Mouse (Mus musculus) thymus, adult 18-20 months (tissue): ENCODE data around the gene Fcrl6.
A peak's percentile ranks its signal among the peaks of the same experiment; 100 is the strongest.

Experiments used
- DNase-seq, 2 experiments: peaks; one replicate each; pipeline ENCODE4 v3.0.0; 2022; ENCODE audit warnings: mixed read lengths in 2 of 2

Fcrl6 gene

DNA sequence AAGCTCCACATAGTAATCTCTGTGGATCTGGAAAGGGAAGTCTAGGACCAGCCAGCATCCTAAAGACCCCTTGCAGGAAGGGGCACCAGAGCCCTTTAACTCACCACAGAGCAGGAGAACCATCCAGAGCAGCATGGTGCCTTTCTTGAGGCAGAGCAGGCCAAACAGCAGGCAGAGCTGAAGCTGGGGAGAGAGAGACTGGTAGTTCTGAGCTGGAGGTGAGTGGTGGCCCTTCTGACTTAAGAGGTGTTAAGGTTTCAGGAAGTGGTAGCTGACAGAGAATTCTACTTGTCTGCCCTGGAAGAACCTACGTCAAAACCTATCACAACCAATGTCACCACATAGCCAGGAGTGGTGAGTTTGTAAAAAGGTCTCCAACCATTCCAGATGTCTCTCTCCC lies at the start of gene Fcrl6:
Gene Fcrl6 (minus strand): TSS at position 226 of the 400 bp plus-strand sequence.
- DNase-seq: no peak

DNA sequence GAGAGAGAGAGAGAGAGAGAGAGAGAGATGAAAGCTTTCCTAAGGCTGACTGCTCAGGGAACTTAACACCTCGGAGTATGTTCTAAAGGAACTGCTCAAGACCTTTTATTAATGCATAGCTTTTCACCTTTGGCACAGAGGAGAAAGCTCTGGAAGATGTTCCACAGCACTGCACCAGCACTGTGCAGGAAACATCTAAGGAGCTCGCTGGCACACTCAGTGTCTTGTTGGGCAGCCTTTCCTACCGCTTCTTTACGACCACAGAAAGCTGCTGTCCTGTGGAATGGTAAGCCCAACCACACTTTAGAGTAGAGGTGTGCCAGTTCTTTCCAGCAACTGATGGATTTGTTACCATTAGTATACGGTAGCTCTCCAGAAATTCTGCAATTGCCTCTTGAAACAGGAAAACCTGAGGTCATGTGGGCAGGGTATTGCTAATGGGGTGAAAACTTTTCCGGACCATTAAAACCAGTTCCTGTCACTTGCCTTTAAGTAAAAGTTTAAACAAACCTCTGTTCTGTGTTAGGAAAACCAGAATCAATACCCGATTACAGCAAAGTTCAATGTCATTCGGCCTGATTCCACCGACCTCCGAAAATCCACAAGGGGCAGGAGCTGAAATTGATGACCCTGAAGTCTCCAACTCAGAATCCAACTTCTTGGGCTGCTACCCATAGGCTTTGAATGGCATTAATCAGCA lies 49.1 kb upstream of the Fcrl6 start:
- DNase-seq: no peak

DNA sequence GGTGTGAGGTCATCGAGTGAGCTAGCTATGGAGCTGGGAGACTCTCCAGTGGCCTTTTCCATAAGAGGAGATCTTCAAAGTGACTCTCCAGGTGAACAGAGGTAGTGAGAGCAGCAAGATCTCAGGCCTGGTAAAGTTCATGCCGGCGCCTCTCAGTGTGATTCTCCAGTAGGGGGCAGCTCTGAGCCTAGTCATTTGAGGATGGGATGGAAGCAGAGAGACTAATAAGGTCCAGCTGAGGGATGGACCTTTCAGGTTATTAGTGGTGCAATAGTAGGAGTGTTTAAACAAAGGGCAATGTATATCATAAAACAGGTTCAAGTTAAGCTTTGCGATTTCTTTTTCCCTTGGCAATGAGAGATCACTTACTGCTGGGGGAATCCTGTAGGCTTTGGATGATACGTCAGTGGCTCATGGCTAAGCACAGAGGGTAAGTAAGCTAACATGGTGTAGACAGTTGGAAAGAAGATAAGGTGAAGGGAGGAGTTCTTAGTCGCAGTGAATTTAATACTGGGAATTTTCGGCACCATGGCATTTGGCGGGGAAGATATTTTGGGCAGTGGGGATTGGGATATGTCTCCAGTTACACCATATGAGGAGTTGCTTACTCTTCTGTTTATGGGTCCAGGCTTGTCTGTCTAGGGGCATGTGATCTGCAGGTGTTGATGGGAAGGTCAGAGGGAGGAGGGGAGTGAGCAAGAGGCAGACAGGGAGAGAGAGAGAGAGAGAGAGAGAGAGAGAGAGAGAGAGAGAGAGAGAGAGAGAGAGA lies 48.4 kb upstream of the Fcrl6 start:
- DNase-seq: no peak

DNA sequence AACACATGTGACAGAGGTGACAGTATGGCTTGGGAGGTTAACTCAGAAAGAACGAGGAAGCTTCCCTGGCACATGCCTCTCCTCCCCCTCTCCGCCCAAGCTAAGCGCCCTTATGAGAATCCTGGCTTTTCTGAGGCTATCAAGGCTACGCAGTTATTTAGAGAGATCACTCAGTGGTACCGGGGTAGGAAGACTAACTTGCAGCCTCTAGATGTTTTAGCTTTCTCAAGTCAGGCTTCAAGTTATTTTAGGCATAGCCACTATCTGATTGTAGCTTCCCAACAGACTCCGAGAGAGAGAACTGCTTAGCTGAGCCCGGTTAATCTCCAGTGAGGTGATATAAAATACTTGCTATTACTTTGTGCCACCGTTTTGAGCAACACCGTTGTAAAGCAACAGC lies 47.0 kb upstream of the Fcrl6 start:
- DNase-seq: no peak

DNA sequence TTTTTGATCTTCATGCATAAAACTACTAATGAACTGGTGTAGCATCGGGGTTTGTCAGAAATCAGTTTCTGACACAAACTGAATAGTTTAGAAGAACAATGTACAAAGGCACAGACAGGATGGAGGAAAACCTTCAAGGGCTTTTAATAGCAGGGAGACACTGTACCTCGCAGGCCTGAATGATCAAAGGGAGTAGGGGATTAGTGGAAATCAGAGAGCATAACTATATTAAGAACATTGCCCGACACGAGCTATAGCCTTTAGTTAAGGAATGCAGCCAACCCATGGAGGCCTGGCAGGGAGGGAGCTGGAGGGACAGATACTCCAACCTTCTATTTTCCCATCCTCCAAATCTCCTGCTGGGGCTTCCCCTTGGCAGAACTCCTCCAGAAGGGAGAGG lies 44.9 kb upstream of the Fcrl6 start:
- no peak for DNase-seq

DNA sequence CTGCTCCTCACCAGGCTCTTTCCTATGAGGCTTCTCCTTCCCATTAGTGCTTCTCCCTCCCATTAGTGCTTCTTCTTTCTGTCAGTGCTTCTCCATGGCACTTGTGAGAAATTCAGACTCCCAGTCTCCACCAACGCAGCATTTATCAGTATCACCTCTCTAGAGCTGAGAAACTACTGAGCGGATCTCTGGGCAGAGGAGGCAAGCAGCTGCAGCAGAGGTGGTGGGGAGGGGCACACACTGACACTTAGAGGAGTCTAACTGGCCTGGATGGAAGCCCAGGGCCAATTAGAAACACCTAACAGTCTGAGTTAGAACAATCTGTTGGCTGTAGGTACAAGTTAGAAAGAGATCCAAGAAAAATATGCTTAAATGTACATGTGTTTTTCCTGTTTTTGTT lies 36.4 kb upstream of the Fcrl6 start:
- no peak for DNase-seq

DNA sequence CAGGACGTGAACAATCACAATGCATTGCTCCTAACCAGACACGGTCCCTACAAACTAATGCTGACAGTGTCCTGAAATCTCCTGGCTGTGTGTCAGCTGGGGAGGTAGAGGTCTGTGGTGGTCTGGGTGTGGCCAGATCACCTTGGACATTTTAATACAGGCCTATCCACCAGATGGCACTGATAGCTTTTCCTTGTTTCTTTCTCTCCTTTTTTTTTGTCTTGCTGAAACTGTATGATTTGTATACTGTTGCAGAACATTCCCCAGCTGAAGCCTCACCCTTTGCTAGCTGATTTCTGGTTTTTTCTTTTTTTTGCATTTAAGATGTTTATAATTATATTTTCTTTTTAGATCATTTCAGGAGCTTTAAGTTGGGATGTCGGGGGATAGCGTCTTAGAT lies 35.5 kb upstream of the Fcrl6 start:
- DNase-seq: no peak

DNA sequence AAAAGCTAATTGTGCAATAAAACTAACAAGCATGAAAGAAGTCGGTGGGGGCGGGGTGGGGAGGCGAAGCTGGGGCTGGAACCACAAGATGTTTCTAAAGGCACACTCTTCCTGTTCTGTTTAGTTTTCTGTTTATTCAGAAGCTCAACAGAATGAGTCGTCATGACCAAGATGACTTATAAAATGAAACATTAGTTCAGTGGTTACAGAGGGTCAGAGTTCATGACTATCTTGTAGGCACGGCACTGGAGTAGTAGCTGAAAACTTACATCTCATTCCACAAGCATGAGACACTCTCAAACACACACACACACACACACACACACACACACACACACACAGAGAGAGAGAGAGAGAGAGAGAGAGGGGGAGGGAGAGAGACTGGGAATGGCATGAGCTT lies 33.9 kb upstream of the Fcrl6 start:
- no peak for DNase-seq

DNA sequence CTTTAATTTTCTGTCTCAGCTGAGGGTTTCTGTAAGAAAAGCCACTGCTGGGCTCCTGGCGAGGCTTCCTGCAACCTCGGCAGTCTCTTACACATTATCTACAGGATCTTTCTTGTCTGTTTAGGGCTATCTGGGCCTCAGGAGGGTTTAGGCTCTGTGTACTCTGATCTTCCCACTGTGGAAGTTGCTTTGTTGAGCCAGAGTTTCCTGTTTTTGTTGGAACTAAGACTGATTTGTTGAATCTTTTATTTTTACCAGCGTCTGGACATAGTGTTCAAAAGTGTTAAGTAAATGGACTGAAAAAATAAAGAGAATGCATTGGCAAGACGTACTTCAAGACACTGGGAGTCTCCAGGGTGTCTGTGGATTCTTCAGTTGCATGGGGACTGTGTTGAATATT lies 32.9 kb upstream of the Fcrl6 start:
- DNase-seq: no peak

DNA sequence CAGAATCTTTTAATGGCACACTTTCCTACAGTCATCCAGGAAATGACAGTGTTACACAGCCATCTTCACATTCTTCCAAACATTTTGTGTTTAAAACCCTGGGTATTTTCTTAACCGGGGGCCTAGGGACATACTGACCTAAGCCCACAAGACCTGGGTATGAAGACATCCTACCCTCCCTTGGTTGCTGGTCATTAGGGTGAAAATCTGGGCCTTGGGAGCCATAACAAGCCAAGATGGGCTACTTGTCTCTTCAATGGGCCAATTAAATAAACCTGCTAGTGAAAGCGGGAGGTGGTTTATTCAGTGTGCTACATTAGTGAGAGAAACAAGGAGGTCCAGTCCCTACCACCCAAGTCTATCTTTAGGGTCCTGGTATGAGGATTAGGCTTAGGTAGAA lies 31.8 kb upstream of the Fcrl6 start:
- no peak for DNase-seq

DNA sequence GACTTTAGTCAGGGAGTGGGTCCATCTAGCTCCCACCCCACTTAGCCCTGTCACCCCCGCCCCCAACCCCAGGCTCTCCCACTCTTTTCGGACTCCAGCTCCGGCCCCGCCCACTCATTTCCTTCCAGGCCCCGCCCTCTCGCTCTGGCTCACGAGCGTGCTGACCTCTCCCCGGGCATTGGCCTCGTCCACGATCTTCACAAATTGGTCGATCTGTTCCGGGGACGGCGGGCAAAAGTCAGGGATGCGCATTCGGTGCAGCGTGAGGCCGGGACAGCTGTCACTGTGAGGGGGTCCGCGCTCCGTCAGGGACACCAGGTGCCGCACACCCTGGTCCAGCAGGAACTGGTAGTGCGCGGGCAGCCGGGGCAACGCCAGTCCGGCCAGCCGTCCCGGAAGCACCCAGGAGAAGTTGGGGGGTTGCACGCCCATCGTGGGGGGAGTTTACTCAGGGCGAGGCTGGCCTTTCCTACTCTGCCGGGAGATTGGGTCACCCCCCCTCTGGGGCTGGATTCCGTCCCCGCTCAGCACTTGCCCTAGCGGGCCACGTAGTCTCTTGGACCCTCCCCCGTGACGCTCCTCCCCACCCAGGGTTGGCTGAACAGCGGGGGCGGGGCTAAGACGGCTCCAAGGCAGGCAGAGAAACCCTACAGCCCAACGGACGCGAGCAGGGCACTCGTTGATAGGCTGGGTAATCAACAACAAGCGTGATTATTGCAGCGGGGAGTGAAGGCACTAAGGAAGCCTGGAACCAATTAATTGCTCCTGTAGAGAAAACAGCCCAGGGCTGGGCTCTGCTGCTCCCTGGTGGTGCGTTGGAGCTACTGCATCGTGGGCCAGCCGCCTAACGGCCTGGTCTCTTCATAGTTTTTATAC lies 30.3 kb upstream of the Fcrl6 start, which contains the start of gene Dusp23:
Gene Dusp23 (minus strand): TSS at position 512 of the 876 bp plus-strand sequence.
- peak; percentile 87 to 93 for DNase-seq

DNA sequence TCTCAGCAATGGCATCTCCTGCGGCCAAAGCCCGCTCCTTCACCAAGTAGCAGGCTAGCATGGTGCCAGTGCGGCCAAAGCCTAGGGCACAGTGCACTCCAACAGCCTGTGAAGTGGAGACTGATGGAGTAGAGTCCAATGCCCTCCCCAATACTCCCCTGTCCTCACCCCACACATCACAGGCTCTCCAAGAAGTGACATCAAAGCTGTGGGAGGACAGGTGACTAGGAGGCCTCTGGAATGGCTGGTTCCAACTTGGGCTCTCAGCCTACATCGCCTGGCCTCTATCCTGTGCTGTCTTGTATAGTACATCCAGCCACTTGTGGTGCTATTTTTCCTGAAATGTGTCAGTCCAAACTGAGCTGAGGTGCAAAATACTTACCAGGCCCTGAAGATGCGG lies 29.4 kb upstream of the Fcrl6 start:
- no peak for DNase-seq

DNA sequence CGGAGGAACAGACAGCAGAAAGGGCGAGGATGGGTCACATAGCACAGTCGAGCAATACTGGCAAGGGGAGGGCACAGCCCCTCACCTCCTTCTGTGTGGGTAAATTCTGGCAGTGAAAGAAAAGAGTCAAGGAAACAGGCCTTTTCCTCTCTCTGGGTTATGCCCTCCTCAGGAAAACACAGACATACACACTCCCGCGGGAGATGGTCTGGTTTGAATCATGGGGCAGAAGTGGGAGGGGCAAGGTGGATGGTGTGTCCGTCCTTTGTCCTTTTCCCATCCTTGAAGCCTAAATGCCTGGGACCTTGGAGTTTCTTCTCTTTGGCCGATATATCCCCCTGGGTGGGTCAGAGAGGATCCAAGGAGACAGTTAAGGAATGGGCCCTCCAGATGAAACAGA lies 27.5 kb upstream of the Fcrl6 start:
- no peak for DNase-seq

DNA sequence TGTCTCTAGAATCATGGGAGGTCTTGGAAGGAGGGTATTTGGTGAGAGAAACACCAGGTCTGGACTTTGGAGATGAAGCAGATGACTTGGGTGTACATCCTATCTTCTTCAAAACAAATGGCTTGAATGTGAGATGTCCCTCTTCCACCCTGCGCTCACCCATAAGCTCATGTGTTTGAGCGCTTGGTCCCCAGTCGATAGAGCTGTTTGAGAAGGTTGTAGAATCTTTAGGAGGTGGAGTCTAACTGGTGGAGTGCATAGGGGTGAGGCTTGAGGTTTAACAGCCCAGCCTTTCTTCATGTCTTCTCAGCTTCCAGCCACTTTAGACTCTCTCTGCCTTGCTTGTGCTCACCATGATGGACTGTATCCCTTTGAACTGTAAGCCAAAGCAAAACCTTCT lies 24.0 kb upstream of the Fcrl6 start:
- no peak for DNase-seq

DNA sequence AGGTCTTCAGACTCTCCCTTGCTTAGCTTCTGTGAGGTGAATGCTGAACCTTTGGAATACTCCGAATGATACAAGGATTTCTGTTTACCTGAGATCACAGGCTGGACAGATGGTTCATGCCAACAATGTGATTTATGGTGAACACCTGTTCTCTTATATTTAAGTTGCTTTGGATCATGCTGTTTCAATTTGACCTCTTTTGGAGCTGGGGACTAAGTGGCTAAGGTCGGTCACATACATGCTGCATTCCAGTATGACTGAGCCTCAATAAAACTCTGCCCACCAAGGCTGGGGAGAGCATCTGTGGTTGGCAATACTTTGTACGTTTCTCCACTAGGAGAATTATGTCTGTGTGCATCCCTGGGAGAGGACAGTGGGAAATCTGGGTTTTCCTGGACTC lies 21.7 kb upstream of the Fcrl6 start:
- DNase-seq: no peak

DNA sequence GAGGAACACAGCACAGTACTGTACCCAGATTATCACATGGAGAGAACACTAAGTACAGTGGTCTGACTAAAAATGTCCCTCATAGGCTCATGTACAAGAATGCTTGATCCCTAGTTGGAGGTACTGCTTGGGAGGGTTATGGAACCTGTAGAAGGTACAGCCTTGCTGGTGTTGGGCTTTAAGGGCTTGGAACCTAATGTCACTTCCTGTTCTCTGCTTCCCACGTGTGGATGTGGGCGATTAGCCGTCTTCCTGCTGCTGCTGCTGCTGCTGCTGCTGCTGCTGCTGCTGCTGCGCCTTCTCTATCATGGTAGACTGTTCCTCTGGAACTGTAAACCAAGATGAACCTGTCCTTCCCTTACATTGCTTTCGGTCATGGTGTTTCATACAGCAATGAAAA lies 21.2 kb upstream of the Fcrl6 start:
- no peak for DNase-seq

DNA sequence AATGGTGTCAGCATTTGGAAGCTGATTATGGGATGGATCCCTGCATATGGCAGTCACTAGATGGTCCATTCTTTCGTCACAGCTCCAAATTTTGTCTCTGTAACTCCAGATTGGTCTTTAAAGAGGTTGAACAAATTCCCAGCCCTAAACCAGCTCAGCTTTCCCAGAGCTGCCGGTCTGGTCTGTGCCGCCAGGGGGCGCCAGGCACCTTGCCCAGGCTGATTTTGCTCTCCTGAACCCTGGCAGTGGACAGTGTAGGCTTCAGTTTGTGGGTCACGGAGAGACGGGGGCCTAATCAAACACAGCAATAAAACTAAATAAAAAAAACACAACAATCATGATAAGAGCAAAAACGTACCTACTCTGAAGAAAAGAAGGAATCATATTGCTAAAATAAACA lies 16.9 kb upstream of the Fcrl6 start:
- peak in 1 of 2 experiments; percentile 21 for DNase-seq

DNA sequence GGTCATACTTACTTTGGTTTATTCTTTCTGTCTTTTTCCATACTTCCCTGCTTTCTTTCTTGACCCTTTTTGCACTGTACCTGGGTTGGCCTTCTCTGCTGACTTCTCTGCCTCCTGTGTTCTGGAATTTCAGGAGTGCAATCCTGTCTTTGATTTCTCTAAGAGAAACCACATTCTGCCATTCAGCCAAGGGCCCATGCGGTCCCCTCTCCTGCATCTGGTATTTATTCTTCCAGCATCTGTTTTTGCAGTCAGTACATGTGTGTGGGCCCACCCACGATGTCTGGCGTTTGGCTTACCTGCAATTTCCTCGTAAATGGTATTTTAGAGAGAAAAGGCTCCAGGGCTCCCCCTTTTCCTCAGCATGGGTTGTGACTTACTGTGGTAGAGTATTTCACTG lies 15.8 kb upstream of the Fcrl6 start:
- no peak for DNase-seq

DNA sequence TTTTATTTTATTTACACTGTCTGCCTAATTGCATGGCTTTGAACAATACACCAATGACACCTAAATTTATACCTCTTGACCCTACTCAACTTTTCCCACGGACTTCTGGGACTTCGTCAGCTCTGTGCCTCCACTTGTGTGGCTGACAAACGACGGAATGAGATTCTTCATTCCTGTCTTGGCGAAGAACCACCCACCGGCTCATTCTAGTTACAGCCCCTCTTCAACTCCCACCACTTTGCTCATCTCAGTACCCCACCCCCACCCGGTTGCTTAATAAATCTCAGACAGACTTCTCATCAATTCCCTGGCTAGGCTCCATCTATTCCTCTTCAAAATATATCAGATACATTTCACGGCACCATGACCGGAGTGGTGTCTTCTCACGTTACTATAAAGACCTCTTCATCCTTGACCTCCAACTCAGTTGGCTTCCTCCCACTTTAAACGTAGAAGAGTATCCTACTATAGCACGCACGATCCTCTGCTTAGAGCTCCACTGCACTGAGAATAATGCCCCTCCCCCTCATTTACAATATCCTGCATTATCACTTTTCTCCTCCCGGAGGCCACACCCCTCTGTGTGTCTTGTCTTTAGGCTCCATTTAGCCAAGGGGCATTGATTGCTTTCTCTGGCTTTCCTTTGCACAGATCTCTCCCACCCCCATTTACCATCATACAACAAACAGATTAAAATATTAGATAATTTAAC lies 15.2 kb upstream of the Fcrl6 start:
- DNase-seq: no peak

DNA sequence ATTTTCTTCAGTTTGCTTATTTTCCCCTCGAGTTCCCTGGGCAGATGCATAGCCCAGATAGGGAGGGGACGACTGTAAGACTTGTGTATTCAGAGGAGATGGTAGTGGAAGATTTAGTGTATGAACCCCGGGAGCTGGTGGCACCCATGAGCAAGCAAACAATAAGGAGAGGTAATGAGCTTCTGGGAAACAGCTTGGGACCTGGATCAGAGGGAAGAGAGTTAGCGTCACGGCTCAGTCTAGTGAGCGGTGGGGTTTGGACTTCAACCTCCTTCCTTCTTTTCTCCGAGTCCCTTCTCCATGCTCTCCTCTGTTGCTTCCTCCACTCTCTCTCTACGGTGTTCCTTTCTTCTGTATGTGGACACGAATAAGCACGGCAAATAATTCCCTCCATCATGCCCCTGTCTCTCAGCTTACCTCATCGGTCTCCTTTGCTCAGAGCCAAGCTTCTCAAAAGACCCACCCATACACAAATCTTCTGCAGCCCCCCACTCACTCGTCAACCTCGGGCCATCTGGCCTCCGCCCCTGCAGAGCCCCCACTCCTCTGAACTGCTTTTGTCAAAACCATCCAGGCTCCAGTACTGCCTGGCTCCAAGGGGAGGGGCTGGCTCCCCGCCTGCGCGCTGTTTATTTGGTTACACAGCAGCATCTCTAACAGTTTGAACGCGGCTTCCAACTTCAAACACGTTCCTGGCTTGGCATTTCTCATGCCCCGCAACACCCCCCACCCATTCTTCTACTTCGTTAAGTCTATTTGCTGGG lies 14.4 kb upstream of the Fcrl6 start:
- DNase-seq: no peak

DNA sequence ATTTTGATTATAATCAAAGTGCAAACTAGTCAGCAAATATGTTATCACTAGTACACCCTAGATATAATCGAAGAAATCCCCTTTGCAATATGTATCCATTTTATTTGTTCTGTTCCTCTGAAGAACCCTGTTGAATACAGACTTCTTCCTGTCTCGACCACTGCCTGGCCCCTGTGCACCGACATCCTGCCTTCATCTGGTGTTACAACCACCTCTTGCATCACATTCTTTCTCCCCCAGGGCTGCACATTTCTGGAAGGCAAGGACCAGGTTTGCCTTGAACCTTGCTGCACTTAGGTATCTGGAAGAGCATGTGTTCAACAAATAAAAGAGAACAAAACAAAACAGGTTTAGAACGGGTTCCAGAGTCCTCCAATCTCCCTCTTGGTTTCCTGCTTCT lies 13.1 kb upstream of the Fcrl6 start:
- no peak for DNase-seq

DNA sequence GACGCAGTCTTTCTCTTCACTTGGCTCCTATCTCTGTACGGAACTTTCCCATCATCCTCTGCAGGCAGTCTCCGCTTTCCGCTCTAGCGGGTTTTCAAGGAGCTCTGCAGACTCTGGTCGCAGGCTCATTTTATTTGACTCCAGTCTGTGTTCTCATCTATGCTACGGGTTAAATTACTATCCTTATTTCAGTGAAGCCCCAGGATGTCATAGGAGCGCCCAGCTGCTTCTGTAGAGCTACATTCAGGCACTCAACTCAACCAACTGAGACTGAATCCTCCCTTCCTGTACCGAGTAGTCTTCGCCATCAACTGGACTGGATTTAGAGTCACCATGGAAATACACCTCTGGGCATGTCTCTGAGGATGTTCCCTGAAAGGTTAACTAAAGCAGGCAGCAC lies 12.3 kb upstream of the Fcrl6 start:
- no peak for DNase-seq
